Mouse (Mus musculus) lung, postnatal 10 days (tissue): ENCODE data around the gene Car1.
"Not testable (repeated sequence)": the region's sequence is repeated elsewhere in the genome, so short reads cannot be mapped to it uniquely, and the experiment has no call there.

Experiments
- DNase-seq: peaks from one replicate; pipeline ENCODE4 v3.0.0; 2021

Car1 gene

DNA sequence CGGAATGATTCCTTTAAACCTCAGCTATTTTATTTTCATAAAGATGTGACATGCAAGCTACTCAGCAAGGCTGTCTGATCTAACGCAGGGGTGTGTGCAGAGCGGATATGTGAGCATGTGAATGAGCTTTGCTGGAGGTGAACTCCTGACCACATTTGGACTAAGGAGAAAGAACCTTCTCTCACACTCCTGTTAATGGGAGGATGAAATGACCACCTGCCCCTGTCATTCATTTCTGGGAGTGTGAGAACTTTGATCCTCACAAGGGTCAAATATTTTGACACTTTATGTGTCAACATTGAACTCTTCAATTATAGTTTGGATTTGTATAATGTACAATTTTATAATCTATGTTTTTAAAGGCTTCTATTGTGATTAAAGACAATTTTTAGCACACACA, 25.8 kb downstream of the Car1 start:
- DNase-seq, result not testable (repeated sequence)

DNA sequence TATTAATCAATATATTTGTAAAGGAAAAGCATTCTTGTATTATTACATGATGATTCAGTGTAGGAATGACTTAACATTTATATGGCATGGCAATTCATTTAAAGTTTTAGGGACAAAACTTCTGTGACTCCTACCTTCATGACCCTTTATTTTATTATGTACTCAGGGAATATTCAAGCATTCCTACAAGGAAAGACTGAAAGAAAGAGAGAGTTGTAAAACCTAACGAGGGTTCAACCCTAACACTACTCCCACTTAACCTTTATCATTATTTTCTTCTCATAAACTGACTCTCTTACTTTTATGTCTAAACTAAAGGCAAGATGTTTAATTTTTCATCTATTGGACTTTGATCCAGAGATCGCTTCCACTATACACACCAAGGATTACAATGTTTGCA, 28.0 kb downstream of the Car1 start:
- DNase-seq, result no peak

DNA sequence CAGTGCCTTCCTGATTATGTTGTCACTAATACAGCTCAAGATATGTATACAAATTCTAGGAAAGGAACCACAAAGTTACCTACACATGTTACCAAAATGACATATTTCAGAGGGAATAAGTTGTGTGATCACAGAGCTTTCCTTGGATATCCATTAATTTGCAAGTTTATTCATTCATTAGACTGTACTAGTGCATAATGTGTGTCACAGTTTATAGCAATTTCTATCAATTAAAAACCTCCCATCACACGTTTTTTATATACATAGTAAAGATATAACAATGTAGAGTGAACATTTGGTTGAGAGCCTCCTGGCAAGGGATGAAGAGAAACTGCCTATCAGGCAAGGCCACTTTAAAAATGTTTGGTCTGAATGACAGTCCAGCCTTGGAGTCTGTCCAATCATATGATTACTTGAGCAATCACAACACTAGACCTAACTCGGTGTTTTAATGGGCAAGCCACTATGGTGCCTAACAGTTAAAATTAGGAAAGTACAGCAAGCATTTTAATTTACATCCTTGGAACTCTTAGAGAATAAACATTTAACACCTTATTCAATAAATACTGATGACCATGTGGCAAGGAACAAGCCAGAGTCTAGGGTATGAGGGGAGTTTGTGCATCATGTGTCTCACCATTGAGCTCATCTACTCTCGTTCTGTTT, 31.5 kb downstream of the Car1 start:
- not testable (repeated sequence) for DNase-seq

DNA sequence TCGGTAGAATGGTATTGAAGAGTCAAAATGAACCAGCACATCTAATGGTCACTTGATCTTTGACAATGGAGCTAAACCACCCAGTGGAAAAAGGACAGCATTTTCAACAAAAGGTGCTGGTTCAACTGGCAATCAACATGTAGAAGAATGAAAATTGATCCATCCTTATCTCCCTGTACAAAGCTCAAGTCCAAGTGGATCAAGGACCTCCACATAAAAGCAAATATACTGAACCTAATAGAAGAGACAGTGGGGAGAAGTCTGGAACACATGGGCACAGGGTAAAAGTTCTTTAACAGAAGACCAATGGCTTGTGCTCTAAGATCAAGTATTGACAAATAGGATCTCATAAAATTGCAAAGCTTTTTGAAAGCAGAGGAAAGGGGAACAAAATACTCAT, 33.6 kb downstream of the Car1 start:
- DNase-seq, result not testable (repeated sequence)

DNA sequence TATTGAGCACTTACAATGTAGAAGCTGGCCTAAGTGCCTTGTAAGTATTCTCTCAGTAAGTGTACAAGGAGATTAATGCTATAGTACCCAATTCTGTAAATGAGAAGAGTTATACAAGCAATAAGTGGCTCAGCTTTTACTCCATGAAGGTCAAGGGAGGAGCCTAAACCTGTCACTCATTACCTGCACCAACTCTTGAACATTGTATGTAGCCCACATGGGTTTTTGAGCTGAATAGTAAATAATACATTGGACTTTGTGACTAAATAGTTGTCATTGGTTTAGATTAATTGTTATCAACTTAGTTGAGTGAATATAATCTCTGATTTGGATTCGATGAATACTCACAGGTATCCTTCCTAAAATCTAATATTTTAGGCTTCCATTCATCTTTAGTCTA, 35.7 kb downstream of the Car1 start:
- DNase-seq, result not testable (repeated sequence)

DNA sequence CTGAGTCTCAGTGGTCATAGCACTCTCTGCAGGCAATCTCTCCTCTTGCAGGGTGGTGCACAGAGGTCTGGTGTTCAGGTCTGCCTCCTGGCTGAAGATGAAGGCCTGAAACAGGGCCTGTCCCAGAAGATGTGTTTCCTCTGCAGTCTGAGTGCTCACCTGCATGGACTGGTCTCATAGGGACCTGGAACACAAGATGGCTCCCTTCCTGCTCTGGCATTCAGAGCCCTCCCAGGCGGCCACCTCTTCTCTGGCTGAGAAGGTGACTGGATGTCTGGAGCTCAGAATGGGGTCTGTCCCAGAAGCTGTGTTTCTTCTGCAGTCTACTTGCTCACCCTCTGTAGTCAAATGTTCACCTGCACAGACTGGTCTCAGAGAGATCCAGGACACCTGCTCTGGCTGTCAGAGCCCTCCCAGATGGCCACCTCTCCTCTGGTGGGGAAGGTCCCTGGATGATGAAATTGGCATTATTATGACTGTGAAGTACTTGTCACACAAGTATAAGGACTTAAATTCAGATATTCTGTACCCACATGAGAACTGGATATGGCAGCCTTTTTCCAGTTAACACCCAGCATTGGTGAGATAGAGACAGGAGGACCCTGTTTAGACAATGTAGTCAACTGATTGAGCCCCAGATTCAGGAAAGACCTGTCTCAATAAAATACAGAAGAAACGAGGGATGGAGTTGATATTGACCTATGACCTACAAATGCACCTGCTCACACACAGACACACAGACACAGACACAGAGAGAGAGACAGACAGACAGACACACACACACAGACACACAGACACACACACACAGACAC, 43.2 kb downstream of the Car1 start:
- no peak for DNase-seq

DNA sequence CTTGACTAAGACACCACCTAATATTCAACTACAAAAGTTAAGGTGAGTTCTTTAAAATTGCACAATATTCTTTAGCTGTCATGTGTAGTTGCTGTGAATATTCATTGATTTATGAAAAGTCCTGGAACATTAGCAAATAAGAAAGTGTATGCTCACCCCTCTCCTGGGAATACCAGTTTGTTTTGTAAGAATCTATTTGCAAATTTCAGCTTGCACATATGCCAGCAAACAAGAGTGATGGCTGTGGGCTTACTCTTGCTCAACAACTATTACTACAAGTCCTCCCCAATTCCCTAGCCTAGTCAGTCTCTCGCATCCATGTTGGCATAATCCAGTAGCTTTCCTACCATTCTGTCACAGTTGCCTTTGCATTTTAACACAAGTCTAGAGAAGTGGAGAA, 52.5 kb downstream of the Car1 start:
- no peak for DNase-seq

DNA sequence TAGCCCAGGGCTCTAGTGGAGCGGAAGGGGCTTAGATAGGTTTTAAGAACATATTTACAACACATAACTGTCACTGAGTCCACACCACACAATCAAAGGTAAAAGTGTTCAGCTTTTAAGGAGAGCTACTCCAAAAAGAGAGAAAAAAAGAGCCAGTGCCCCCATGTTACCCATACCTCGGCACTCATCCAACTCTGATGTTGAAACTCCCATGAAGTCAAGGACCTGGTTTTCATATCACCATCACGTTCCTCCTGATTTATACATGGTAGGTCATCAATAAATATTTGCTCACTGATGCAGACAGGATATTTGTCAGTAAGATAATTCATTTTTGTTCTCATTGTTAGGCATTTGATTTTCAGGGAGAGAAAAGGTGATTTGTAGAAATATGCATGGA, 62.1 kb downstream of the Car1 start:
- DNase-seq, result no peak

DNA sequence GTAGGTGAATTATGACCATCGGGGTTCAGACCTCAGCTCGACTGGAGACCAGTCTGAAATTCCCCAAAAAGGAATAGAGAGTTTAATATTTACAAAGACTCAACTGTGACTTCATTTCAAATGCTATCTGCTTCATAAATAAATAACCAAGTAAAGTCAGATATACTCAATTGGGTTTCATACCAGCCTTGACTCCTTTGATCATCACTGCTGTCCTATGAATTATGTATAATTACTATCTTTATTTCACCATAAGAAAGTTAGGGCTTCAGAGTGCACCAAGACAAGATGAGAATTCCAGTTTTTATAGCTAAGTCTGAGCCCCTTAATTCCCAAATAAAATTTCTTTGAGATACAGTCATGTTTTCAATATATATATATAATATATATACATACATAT, 69.9 kb downstream of the Car1 start:
- DNase-seq, result no peak

DNA sequence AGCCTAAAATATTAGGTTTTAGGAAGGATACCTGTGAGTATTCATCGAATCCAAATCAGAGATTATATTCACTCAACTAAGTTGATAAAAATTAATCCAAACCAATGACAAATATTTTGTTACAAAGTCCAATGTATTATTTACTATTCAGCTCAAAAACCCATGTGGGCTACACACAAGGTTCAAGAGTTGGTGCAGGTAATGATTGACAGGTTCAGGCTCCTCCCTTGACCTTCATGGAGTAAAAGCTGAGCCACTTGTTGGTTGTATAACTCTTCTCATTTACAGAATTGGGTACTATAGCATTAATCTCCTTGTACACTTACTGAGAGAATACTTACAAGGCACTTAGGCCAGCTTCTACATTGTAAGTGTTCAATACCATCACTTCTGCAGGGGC, 80.7 kb downstream of the Car1 start:
- DNase-seq, result not testable (repeated sequence)

DNA sequence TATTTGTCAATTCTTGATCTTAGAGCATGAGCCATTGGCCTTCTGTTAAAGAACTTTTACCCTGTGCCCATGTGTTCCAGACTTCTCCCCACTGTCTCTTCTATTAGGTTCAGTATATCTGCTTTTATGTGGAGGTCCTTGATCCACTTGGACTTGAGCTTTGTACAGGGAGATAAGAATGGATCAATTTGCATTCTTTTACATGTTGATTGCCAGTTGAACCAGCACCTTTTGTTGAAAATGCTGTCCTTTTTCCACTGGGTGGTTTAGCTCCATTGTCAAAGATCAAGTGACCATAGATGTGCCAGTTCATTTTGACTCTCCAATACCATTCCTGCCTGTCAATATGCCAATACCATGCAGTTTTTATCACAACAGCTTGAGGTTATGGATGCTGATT, 82.7 kb downstream of the Car1 start:
- DNase-seq, result not testable (repeated sequence)
